Mouse (Mus musculus): ENCODE measurements around the gene Jazf1.

DNA sequence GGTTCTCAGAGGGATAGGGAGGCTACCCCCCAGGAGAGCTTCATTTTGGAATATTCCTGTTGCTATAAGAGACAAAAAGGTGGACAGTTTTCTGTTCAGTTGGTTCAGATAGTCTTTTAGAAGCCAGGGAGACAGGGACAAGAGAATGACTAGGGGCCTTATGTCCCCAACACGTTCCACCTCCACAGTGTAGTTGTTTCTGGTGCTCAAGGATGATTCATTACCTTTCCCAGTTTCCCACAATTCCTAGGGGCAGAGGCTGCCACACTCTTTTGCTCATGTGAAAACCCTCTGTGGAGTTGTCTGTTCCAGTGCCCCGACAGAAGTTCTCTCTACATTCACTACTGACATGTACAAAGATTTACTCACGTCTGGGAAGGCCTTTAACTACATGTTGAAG, 223.7 kb downstream of the Jazf1 start:
- TF ChIP-seq GATA1 (IDR thresholded peaks at IDR 0.05; ENCODE audit: low read length) (no peak), TAL1 (IDR thresholded peaks at IDR 0.05; ENCODE audit: low read length) (no peak)
